Mouse (Mus musculus) testis, adult 2 months (tissue): Measurements from ENCODE around the gene Psma4.

ENCODE experiments used
- CTCF ChIP-seq: fragments of 200-500 bp; IDR thresholded peaks from 2 replicates; pipeline ENCODE4 v1.5.1; 2012; ENCODE audit warnings: low read depth, mild to moderate bottlenecking, inconsistent platforms, low read length, moderate library complexity; ENCODE audit not compliant: control insufficient read depth, insufficient read depth, insufficient replicate concordance
- POLR2A ChIP-seq: fragments of 200-500 bp; IDR thresholded peaks from 2 replicates; pipeline ENCODE4 v1.6.1; 2012; ENCODE audit warnings: low read depth, mild to moderate bottlenecking, inconsistent platforms, low read length, moderate library complexity; ENCODE audit not compliant: control insufficient read depth

GRCm38 (mm10) chr9:54918781-54919180, 31.8 kb upstream of the Psma4 start:
- TF ChIP-seq CTCF (no peak), POLR2A (no peak)
